Mouse (Mus musculus): Measurements from ENCODE around the gene BC048679. TPM values are rescaled to one million over a fixed set of nuclear protein-coding genes. Genes with fewer than 3 reads are reported as not detected.

The BC048679 gene
- polyA plus RNA-seq, 1 experiment: not detected

DNA sequence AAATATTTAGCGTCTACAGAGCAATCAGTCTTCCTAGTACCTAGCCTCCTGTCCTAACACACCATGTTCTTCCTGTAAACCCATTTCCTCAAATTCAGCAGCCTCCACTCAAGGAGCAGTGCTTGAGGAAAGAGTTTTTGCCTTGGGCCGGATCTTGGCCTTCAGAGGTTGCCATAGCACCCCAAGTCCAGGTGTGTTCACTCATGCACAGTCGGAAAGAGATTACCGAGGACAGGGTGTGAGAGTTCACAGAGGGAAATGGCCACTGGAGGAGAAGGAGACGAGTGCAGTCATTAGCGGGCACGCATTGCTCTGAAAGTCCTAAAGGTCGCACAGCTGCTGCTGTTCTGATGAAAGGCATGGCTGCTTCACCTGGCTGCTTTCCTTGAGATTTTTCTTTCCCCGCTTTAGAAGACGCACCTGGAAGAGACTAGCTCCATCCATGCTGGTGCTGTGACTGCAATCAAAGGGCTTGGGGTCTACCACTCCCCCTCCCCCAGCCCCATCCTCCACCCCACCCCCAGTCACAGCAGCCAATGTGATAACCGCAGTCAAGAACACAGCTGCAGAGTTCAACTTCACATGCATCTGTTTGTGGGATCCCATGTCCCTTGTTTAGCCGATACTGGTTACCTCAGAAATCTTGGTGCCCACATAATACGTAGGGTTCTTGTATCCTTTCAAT, 17.0 kb upstream of the BC048679 start:
- no peak overlapping the region for H3K4me3 ChIP-seq (ENCODE audit: low read depth, low read length)

GRCm38 (mm10) chr7:81501050-81501449, 3.0 kb upstream of the BC048679 start:
- Histone ChIP-seq H3K27me3 (ENCODE audit: control insufficient read depth, insufficient read depth, low read length, poor library complexity, severe bottlenecking) (no peaks in the 10 kb centered on the region), H3K9ac (ENCODE audit: low read depth, poor library complexity, severe bottlenecking) (no peak overlapping the region), H3K4me1 (ENCODE audit: control insufficient read depth, insufficient read depth, low read length) (peaks cover 8% of the 10 kb centered on the region), H3K4me3 (ENCODE audit: low read depth, low read length) (no peak overlapping the region), H3K9me3 (replicated peaks; ENCODE audit: control insufficient read depth, insufficient read depth, low read length, poor library complexity, severe bottlenecking) (no peaks in the 10 kb centered on the region), H3K27ac (ENCODE audit: insufficient read depth, low read length) (no peak overlapping the region), H3K36me3 (ENCODE audit: control insufficient read depth, insufficient read depth, low read length, poor library complexity, severe bottlenecking) (no peaks in the 10 kb centered on the region)
- TF ChIP-seq POLR2A (IDR thresholded peaks at IDR 0.05; ENCODE audit: insufficient read depth, low read length) (no peak), EP300 (IDR thresholded peaks at IDR 0.05; ENCODE audit: insufficient read depth, low read depth, low read length) (no peak), CTCF (IDR thresholded peaks at IDR 0.05; ENCODE audit: low read depth, low read length) (no peak)

More for the DNA sequence above, 17.0 kb upstream of the BC048679 start:
- no peaks in the 10 kb centered on the region for H3K27me3 ChIP-seq (ENCODE audit: control insufficient read depth, insufficient read depth, low read length, poor library complexity, severe bottlenecking)
- H3K4me1 ChIP-seq (ENCODE audit: control insufficient read depth, insufficient read depth, low read length): no peaks in the 10 kb centered on the region
- TF ChIP-seq POLR2A (IDR thresholded peaks at IDR 0.05; ENCODE audit: insufficient read depth, low read length) (no peak), EP300 (IDR thresholded peaks at IDR 0.05; ENCODE audit: insufficient read depth, low read depth, low read length) (no peak), CTCF (IDR thresholded peaks at IDR 0.05; ENCODE audit: low read depth, low read length) (no peak)
- no peak overlapping the region for H3K27ac ChIP-seq (ENCODE audit: insufficient read depth, low read length)
- no peaks in the 10 kb centered on the region for H3K9me3 ChIP-seq (replicated peaks; ENCODE audit: control insufficient read depth, insufficient read depth, low read length, poor library complexity, severe bottlenecking)
- no peaks in the 10 kb centered on the region for H3K36me3 ChIP-seq (ENCODE audit: control insufficient read depth, insufficient read depth, low read length, poor library complexity, severe bottlenecking)
- H3K9ac ChIP-seq (ENCODE audit: low read depth, poor library complexity, severe bottlenecking): no peak overlapping the region

- H3K27ac ChIP-seq (ENCODE audit: insufficient read depth, low read length): no peak overlapping the region
- H3K27me3 ChIP-seq (ENCODE audit: control insufficient read depth, insufficient read depth, low read length, poor library complexity, severe bottlenecking): no peaks in the 10 kb centered on the region
- H3K36me3 ChIP-seq (ENCODE audit: control insufficient read depth, insufficient read depth, low read length, poor library complexity, severe bottlenecking): no peaks in the 10 kb centered on the region
These were observed 910 bp downstream of the BC048679 start for GRCm38 (mm10) chr7:81497171-81497570.

GRCm38 (mm10) chr7:81493331-81494021, 4.6 kb downstream of the BC048679 start, which contains the start of gene Ap3b2:
Gene Ap3b2 (minus strand): TSS chr7:81493925.
- H3K9me3 ChIP-seq (replicated peaks; ENCODE audit: control insufficient read depth, insufficient read depth, low read length, poor library complexity, severe bottlenecking): no peaks in the 10 kb centered on the region
- no peak within 1 kb of the TSS for H3K27ac ChIP-seq (ENCODE audit: insufficient read depth, low read length)
- H3K4me1 ChIP-seq (ENCODE audit: control insufficient read depth, insufficient read depth, low read length): peaks cover 15% of the 10 kb centered on the region
- peak within 1 kb of the TSS; percentile 60 for H3K4me3 ChIP-seq (ENCODE audit: low read depth, low read length)
- H3K9ac ChIP-seq (ENCODE audit: low read depth, poor library complexity, severe bottlenecking): peak within 1 kb of the TSS; percentile 33; the same call in 1 of the 2 replicates
- TF ChIP-seq EP300 (IDR thresholded peaks at IDR 0.05; ENCODE audit: insufficient read depth, low read depth, low read length) (0 out of 2 replicates have a peak, but pooled peaks have one; percentile 19), CTCF (IDR thresholded peaks at IDR 0.05; ENCODE audit: low read depth, low read length) (no peak), POLR2A (IDR thresholded peaks at IDR 0.05; ENCODE audit: insufficient read depth, low read length) (no peak)
- no peaks in the 10 kb centered on the region for H3K36me3 ChIP-seq (ENCODE audit: control insufficient read depth, insufficient read depth, low read length, poor library complexity, severe bottlenecking)
- H3K27me3 ChIP-seq (ENCODE audit: control insufficient read depth, insufficient read depth, low read length, poor library complexity, severe bottlenecking): no peaks in the 10 kb centered on the region

More at GRCm38 (mm10) chr7:81497171-81497570, 910 bp downstream of the BC048679 start:
- Histone ChIP-seq H3K4me1 (ENCODE audit: control insufficient read depth, insufficient read depth, low read length) (peaks cover 8% of the 10 kb centered on the region), H3K9me3 (replicated peaks; ENCODE audit: control insufficient read depth, insufficient read depth, low read length, poor library complexity, severe bottlenecking) (no peaks in the 10 kb centered on the region), H3K9ac (ENCODE audit: low read depth, poor library complexity, severe bottlenecking) (no peak overlapping the region), H3K4me3 (ENCODE audit: low read depth, low read length) (no peak overlapping the region)
- TF ChIP-seq CTCF (IDR thresholded peaks at IDR 0.05; ENCODE audit: low read depth, low read length) (no peak), POLR2A (IDR thresholded peaks at IDR 0.05; ENCODE audit: insufficient read depth, low read length) (no peak), EP300 (IDR thresholded peaks at IDR 0.05; ENCODE audit: insufficient read depth, low read depth, low read length) (no peak)

- H3K27ac ChIP-seq (ENCODE audit: insufficient read depth, low read length): no peak overlapping the region
- H3K36me3 ChIP-seq (ENCODE audit: control insufficient read depth, insufficient read depth, low read length, poor library complexity, severe bottlenecking): no peaks in the 10 kb centered on the region
- H3K27me3 ChIP-seq (ENCODE audit: control insufficient read depth, insufficient read depth, low read length, poor library complexity, severe bottlenecking): no peaks in the 10 kb centered on the region
- no peak overlapping the region for H3K9ac ChIP-seq (ENCODE audit: low read depth, poor library complexity, severe bottlenecking)
- peaks cover 10% of the 10 kb centered on the region for H3K4me1 ChIP-seq (ENCODE audit: control insufficient read depth, insufficient read depth, low read length)
- TF ChIP-seq EP300 (IDR thresholded peaks at IDR 0.05; ENCODE audit: insufficient read depth, low read depth, low read length): no peak
- TF ChIP-seq POLR2A (IDR thresholded peaks at IDR 0.05; ENCODE audit: insufficient read depth, low read length): no peak
- TF ChIP-seq CTCF (IDR thresholded peaks at IDR 0.05; ENCODE audit: low read depth, low read length): no peak
- no peaks in the 10 kb centered on the region for H3K9me3 ChIP-seq (replicated peaks; ENCODE audit: control insufficient read depth, insufficient read depth, low read length, poor library complexity, severe bottlenecking)
- H3K4me3 ChIP-seq (ENCODE audit: low read depth, low read length): no peak overlapping the region
These were observed 5.5 kb downstream of the BC048679 start for GRCm38 (mm10) chr7:81492628-81493027.

DNA sequence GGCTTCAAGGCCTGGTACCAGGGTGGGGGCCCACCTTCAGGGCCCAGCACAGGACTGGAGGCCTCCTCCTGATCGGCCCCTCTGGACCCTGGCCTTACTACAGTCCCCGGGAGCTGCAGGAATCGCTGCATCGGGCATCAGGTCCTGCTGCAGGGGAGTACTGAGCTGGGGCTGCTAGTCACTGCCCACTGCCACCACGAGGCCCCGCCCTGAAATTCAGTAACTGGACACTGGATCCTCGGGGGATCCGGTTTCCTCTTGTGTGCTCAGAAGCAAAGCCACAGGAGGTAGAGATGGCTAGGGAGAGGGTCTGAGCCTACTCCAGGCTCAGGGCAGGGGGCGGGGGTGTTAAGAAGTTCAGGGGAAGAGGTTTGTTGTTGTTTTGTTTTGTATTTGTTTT, 8.4 kb downstream of the BC048679 start:
- Histone ChIP-seq H3K27ac (ENCODE audit: insufficient read depth, low read length) (no peak overlapping the region), H3K4me3 (ENCODE audit: low read depth, low read length) (no peak overlapping the region), H3K9me3 (replicated peaks; ENCODE audit: control insufficient read depth, insufficient read depth, low read length, poor library complexity, severe bottlenecking) (no peaks in the 10 kb centered on the region), H3K27me3 (ENCODE audit: control insufficient read depth, insufficient read depth, low read length, poor library complexity, severe bottlenecking) (no peaks in the 10 kb centered on the region), H3K4me1 (ENCODE audit: control insufficient read depth, insufficient read depth, low read length) (peaks cover 7% of the 10 kb centered on the region), H3K9ac (ENCODE audit: low read depth, poor library complexity, severe bottlenecking) (no peak overlapping the region), H3K36me3 (ENCODE audit: control insufficient read depth, insufficient read depth, low read length, poor library complexity, severe bottlenecking) (no peaks in the 10 kb centered on the region)
- TF ChIP-seq POLR2A (IDR thresholded peaks at IDR 0.05; ENCODE audit: insufficient read depth, low read length): no peak
- no peak for TF ChIP-seq EP300 (IDR thresholded peaks at IDR 0.05; ENCODE audit: insufficient read depth, low read depth, low read length)
- no peak for TF ChIP-seq CTCF (IDR thresholded peaks at IDR 0.05; ENCODE audit: low read depth, low read length)
